Mouse (Mus musculus) cerebellum, adult 2 months (tissue): ENCODE results near the gene Fndc10. TPM values are rescaled to one million over a fixed set of nuclear protein-coding genes. Genes with fewer than 3 reads are reported as not detected.
A peak's percentile ranks its signal among the peaks of the same experiment; 100 is the strongest.

Experiments
- DNase-seq, 2 experiments: peaks; one replicate each; pipeline ENCODE4 v3.0.0; 2021
- H3K27ac ChIP-seq: fragments of 200-500 bp; 2 replicates; pipeline ENCODE4 v1.5.1; 2012; ENCODE audit warnings: low read length, control low read depth, inconsistent platforms; ENCODE audit not compliant: insufficient read depth
- H3K27me3 ChIP-seq: fragments of 200-500 bp; 2 replicates; pipeline ENCODE4 v1.6.1; 2012; ENCODE audit warnings: inconsistent platforms, mild to moderate bottlenecking, low read length, moderate library complexity; ENCODE audit not compliant: control insufficient read depth, insufficient read depth
- H3K4me1 ChIP-seq: fragments of 200-500 bp; 2 replicates; pipeline ENCODE4 v1.6.1; 2011; ENCODE audit warnings: low read length; ENCODE audit not compliant: control insufficient read depth, insufficient read depth
- H3K4me3 ChIP-seq: fragments of 200-500 bp; replicated peaks from 2 replicates; pipeline ENCODE3; 2011; ENCODE audit warnings: mild to moderate bottlenecking, low read depth, low read length, control low read depth; ENCODE audit not compliant: insufficient read depth
- CTCF ChIP-seq: fragments of 200-500 bp; IDR thresholded peaks from 2 replicates; pipeline ENCODE4 v1.5.1; 2011; ENCODE audit warnings: low read depth, mild to moderate bottlenecking, control low read depth, low read length, moderate library complexity, borderline replicate concordance; ENCODE audit not compliant: insufficient read depth
- POLR2A ChIP-seq: fragments of 200-500 bp; IDR thresholded peaks from 2 replicates; pipeline ENCODE4 v1.6.1; 2011; ENCODE audit warnings: low read length, control low read depth, borderline replicate concordance; ENCODE audit not compliant: insufficient read depth
- WGBS: fragments of 180-500 bp; shearing (Covaris S2); methylation state at CpG from one replicate; pipeline ENCODE4 v1.1.7; 2018; 5-methylcytosine and 5-hydroxymethylcytosine counted together
- polyA plus RNA-seq: library from polyadenylated mRNA; depleted of rRNA; stranded (reverse); fragments of >200 nt; gene quantifications from 2 replicates; pipeline ENCODE4 v1.2.3, GENCODE M21; 2012

Gene Fndc10
- polyA plus RNA-seq, 1 experiment: 112 TPM

DNA sequence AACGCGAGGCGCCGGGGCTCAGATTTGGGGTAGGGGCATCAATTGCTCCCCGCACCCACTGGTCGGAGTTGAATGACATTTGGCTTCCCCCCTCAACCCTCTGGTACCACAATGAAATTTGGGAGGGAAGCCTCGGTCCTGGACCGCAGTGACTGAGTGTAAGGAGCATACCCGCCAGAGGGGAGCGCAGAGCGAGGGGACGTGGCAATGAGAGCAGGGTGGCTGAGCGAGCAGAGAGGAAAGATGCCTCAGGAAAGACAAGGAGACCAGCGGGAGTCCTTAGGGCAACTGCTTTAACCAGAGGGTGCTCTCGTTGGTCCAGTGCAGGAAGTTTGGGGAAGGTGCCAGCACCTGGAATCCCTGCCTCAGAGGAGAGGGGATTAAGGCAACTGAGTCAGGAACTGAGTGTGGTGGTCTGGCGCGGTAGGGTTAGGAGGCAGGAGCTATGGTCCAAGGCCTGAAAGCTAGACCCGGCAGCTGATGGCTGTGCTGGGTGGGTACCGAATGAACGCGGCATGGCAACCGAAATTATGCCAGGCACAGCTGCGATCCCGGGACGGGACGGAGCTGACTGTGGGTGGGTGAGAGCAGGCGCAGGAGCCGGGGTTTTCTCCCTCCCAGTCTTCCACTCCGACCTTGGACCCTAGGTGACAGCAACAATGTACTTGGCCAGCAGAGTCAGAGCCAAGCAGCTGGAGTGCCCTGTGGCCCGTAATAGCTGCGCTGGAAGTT lies 40.5 kb upstream of the Fndc10 start:
- peak; percentile 64 to 73 for DNase-seq
- WGBS: 3% methylated on average over 31 of the region's 31 CpGs

DNA sequence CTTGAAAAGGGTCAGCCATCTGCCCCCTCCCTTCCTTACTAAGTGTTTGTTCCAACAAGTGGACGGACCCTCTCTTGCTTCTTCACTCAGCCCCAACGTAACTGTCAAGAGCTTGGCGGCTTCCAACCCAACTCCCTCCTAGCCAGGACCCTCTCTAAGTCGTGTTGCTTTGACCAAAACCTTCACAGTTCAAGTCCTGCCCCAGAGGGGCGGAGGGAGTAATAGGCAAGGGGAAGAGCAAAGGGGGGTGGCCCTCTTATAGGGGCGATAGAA lies 40.0 kb upstream of the Fndc10 start:
- H3K4me1 ChIP-seq: peaks cover 18% of the 10 kb centered on the region; the same call in 1 of the 2 replicates
- H3K27ac ChIP-seq: no peak overlapping the region
- peak overlapping the region; percentile 60 for H3K4me3 ChIP-seq
- 8% methylated on average over 6 of the region's 6 CpGs for WGBS
- H3K27me3 ChIP-seq: no peaks in the 10 kb centered on the region
- TF ChIP-seq POLR2A: no peak
- no peak for TF ChIP-seq CTCF
- no peak for DNase-seq

More for the DNA sequence above, 40.5 kb upstream of the Fndc10 start:
- peak overlapping the region; percentile 73 for H3K27ac ChIP-seq
- TF ChIP-seq POLR2A (0 out of 2 replicates have a peak, but pooled peaks have one; percentile 25), CTCF (peak; percentile 16; the same call in 1 of the 2 replicates)
- H3K4me3 ChIP-seq: peak overlapping the region; percentile 60
- H3K4me1 ChIP-seq: peaks cover 18% of the 10 kb centered on the region; the same call in 1 of the 2 replicates
- no peaks in the 10 kb centered on the region for H3K27me3 ChIP-seq

DNA sequence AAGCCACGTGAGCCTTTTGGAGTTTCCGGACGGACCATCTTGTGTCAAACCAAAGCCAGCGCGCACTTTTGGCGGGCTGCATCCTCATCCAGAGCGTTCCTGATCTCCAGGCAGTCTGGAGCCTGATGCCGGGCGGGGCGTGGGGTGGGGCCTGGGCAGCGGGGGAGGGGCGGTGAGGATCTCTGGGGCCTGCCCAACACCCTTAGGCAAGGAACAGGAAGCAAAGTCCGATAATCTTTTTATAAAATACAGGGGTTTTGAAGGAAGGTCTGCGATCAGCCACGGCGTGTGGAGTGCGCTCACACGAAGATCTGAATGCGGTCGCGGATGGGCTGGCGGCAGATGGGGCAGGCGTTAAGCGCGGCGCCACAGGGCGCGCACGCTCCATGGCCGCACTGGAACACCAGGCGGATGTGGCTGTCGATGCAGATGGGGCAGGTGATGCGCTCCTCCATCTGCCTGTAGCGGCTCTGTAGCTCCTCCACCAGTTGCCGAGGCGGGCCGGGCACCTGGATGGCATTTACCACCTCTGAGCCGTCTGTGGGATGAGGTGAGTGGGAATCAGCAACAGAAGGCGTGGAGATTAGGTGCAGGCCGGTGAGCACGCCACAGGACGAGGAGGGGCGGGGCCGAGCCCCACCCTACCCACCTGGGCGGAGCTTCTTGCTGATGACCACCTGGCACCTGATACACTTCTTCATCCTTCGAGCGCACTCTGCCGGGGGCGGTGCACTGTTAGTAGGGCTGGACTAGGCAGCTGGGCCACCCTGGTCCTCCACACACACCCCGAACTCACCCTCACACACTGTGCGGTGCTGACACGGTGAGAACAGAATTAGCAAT lies 39.5 kb upstream of the Fndc10 start:
- Histone ChIP-seq H3K4me1 (peaks cover 18% of the 10 kb centered on the region; the same call in 1 of the 2 replicates), H3K4me3 (peak overlapping the region; percentile 60), H3K27me3 (no peaks in the 10 kb centered on the region), H3K27ac (peak overlapping the region; percentile 31)
- peak; percentile 43; the same call in 1 of the 2 replicates for TF ChIP-seq POLR2A
- TF ChIP-seq CTCF: no peak
- DNase-seq: peak; percentile 73
- 5% methylated on average over 52 of the region's 52 CpGs for WGBS

DNA sequence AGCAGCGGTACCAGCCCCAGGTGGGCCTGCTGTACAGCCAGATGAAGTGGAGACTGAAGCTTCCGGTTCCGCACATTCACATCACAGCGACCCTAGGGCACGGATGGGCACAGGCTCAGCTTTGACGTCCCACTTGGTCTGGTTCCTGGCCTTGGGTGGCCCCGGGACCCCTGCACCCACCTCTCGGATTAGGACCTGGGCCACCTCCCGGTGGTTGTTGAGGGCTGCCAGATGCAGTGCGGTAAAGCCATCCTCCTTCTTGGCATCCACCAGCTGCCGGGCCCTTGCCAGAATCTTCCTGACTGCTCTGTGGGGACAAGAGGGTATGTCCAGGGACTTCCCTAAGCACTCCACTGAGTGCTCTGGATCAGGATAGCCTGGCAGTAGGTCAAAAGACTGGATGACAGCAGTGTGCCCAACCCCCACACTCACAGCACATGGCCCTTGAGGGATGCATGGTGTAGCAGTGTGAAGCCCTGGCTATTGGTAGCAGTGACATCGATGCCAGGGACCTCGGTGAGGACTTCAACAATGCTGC lies 37.9 kb upstream of the Fndc10 start:
- Histone ChIP-seq H3K4me1 (peaks cover 18% of the 10 kb centered on the region; the same call in 1 of the 2 replicates), H3K27ac (no peak overlapping the region), H3K27me3 (no peaks in the 10 kb centered on the region), H3K4me3 (no peak overlapping the region)
- no peak for TF ChIP-seq CTCF
- no peak for TF ChIP-seq POLR2A
- 33% methylated on average over 13 of the region's 13 CpGs for WGBS
- DNase-seq: peak; percentile 41 to 50

DNA sequence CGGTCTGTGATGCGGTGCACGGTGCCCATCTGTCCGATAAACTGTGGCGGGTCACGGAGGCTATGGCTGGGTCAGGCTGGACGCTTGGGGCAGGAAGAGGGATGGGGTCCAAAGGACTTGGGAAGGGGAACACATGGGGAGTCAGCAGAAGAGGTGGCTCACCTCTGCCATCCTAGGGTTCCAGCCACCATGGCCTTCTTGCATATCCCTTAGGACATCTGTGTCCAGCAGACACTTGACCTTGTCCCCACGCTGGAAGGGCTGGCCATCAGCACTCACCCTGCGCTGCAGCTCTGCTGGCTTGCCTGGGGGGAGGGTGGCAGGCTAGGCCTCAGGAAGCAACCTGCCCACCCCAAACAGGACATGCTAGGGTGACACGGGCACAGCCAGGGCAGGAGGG lies 35.2 kb upstream of the Fndc10 start:
- H3K4me3 ChIP-seq: no peak overlapping the region
- no peak overlapping the region for H3K27ac ChIP-seq
- H3K27me3 ChIP-seq: no peaks in the 10 kb centered on the region
- 88% methylated on average over 10 of the region's 10 CpGs for WGBS
- peaks cover 9% of the 10 kb centered on the region; the same call in 1 of the 2 replicates for H3K4me1 ChIP-seq
- no peak for TF ChIP-seq CTCF
- no peak for TF ChIP-seq POLR2A
- DNase-seq: no peak

DNA sequence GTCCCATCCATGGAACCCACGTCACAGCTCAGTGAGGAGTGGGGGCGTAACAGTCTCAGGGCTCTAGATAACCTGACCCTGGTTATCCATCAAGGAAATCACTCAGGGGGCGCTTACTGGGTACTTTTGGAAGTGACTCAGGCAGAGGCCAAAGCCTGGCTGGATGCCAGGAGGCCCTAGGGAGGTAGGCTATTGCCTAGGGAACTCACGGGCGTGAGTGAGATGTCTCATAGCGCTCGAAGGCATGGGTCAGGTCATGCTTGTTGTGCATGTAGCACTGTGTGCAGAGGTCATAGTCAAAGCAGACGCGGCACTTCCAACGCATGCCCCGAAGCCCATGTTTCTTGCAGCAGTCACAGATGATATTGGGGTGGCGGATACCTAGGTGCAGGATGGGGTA lies 33.5 kb upstream of the Fndc10 start:
- Histone ChIP-seq H3K4me3 (no peak overlapping the region), H3K27me3 (no peaks in the 10 kb centered on the region)
- WGBS: 59% methylated on average over 12 of the region's 12 CpGs

DNA sequence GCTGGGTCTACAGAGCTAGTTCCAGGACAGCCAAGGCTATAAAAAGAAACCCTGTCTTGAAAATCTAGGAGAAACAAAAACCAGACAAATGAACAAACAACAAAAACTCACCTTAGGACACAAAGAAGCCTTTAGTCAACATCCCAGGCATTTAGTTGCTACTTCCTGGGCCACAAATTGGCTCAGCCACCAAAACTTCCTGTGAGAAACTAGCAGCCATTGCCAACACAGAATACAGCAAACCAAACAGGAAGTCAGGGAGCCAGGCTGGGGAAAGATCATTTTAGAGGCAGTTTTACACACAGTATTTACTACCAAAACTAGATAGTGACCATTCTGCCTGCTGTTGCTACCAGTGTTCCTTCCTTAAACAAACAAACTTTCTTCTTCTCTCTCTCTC lies 27.2 kb upstream of the Fndc10 start:
- Histone ChIP-seq H3K4me3 (no peak overlapping the region), H3K4me1 (peaks cover 2% of the 10 kb centered on the region; the same call in 1 of the 2 replicates), H3K27me3 (no peaks in the 10 kb centered on the region), H3K27ac (no peak overlapping the region)
- DNase-seq: no peak
- TF ChIP-seq CTCF: no peak
- no peak for TF ChIP-seq POLR2A

More for the DNA sequence above, 33.5 kb upstream of the Fndc10 start:
- TF ChIP-seq CTCF (no peak), POLR2A (no peak)
- DNase-seq: no peak
- H3K27ac ChIP-seq: no peak overlapping the region
- no peaks in the 10 kb centered on the region for H3K4me1 ChIP-seq
